Mouse (Mus musculus): ENCODE data around the gene Popdc2.

Gene Popdc2

DNA sequence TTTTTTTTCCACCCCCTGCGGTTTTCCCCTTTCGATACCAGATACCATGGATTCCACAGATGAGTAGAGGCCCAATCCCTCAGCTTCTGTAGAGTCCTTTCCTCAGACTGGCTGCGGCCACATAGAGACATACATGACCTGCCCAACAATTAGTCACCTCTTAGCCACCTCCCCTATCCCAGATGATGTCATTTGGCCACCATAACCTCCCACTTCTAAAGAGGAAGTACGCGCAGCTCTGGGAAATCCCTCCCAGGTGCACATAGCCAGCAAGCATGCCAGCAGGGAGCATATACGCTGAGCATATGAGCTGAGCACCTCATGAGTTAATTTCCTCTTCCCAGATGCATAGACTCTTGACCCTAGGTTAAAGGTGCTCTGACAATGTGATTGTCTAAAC is 44.7 kb downstream of the Popdc2 start:
- no peak for DNase-seq

DNA sequence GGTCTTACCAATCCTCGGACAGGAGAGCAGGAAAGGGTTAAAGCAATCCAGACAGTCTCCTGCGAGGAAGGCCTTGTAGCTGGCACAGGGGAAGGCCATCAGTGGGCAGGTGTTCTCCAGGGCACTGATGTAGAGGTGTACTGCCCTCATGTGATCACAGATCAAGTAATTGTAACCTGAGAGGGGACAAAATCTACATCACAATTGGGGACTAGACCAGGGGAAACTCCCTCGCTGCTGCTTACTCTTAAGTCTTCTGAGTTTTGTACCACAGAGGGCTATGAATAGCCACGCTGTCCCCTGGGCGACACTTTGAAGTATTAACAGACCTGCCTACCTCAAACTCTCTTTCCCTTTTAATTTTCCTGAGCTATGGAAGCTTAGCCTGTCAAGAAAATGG is 45.6 kb downstream of the Popdc2 start:
- DNase-seq: no peak

DNA sequence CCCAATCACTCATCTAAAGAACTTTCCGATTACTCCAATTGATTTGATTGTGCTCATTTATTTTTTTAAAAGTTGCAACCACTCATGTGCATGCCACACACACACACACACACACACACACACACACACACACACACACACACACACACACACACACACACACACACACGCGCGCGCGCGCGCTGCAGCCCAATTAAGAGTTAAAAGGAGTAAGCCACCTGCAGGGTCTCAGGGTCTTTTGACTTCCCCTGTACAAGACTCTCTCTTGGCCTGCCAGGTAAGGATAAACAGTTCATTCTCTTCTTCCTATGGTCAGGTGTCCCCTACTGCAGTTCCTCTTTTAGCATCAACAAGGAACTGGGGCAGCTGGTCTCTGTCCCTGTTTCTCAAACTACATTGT is 46.4 kb downstream of the Popdc2 start:
- DNase-seq: no peak

DNA sequence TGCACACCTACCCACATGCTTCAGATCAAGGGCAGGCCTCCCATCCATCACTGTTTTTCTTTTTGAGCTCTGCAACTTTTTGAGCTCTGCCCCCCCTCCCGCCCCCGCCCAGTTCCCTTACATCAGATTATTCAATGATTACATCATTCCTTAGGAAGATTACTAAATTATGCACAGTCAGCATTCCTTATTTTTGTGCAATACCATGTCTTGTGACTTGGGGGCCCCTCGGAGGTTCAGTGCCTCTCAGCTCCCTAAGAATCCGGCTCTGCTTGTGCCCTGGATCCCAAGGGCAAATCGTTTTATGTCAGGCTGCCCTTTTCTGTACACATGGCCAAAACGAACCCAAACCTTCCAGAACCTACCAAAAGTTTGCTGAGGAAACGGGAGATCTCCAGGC is 52.9 kb downstream of the Popdc2 start:
- no peak for DNase-seq

DNA sequence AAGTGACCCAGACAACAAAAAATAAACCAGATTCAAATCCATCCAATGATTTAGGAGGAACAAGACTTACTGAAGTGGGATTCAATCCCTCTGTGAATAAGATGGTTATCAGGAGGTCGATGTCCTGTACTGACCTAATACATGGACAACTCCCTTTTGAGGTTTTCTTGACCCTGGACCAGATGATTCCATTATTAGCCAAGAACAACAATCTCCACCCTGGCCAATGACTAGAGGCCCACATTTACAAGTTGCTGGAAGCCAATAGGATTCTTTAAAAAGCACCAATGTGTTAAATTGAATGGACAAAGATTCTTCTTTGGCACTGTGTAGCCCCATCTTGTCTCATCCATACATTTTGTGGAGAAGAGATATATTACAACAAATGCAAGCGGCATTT is 63.4 kb downstream of the Popdc2 start:
- no peak for DNase-seq

DNA sequence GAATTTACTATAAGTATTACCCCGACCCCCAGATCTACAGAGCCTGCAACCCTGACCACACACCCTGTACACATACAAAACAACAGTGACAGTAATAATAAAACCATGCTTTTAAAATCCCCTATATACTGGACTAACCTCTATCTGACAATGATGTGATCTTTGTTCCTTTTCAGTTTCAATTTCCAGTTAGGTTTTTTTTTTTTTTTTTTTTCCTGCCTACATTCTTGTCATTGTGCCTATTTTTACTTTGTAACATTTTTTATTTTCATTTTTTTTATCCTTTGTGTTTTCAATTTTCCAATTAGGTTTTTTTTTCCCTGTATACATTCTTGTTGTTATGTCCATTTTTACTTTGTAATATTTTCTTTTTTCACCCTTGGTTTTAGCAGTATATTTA is 63.8 kb downstream of the Popdc2 start:
- no peak for DNase-seq
